Mouse (Mus musculus): ENCODE data around the gene AY761184. TPM values are rescaled to one million over a fixed set of nuclear protein-coding genes. Genes with fewer than 3 reads are reported as not detected.

The AY761184 gene
- polyA plus RNA-seq (2012; rRNA removed), result not detected in 2 replicates

GRCm38 (mm10) chr8:21703545-21703944 lies at the start of gene AY761184:
Gene AY761184 (minus strand): TSS chr8:21703645.

GRCm38 (mm10) chr8:21665497-21665896 lies 37.9 kb downstream of the AY761184 start, which contains the start of gene Defa34:
Gene Defa34 (plus strand): TSS chr8:21665797.

GRCm38 (mm10) chr8:21655480-21655879 lies 48.0 kb downstream of the AY761184 start, which contains the start of gene Defa17:
Gene Defa17 (plus strand): TSS chr8:21655780.

Other genes starting within 250 kb of the AY761184 start
- gene Gm7849, start 247.1 kb downstream of the AY761184 start, polyA plus RNA-seq (2012; rRNA removed), result not detected in 2 replicates
- gene Defa20, start 194.4 kb downstream of the AY761184 start, polyA plus RNA-seq (2012; rRNA removed), result not detected in 2 replicates
- gene Defa32, start 174.6 kb downstream of the AY761184 start, polyA plus RNA-seq (2012; rRNA removed), result not detected in 2 replicates
- gene Defa37, start 138.3 kb downstream of the AY761184 start, polyA plus RNA-seq (2012; rRNA removed), result not detected in 2 replicates
- gene Defa28, start 120.6 kb downstream of the AY761184 start, polyA plus RNA-seq (2012; rRNA removed), result not detected in 2 replicates
- gene Gm7861, start 109.1 kb downstream of the AY761184 start, polyA plus RNA-seq (2012; rRNA removed), result not detected in 2 replicates
- not detected in 2 replicates for gene Defa26, start 85.5 kb downstream of the AY761184 start, polyA plus RNA-seq (2012; rRNA removed)
- gene Defa17, start 47.9 kb downstream of the AY761184 start, polyA plus RNA-seq (2012; rRNA removed), result not detected in 2 replicates
- gene Defa34, start 37.8 kb downstream of the AY761184 start, polyA plus RNA-seq (2012; rRNA removed), result not detected in 2 replicates
- not detected in 2 replicates for gene Defa24, start 30.8 kb upstream of the AY761184 start, polyA plus RNA-seq (2012; rRNA removed)
- not detected in 2 replicates for gene Defb50, start 119.9 kb upstream of the AY761184 start, polyA plus RNA-seq (2012; rRNA removed)
- gene Defb2, start 136.3 kb upstream of the AY761184 start, polyA plus RNA-seq (2012; rRNA removed), result not detected in 2 replicates
- not detected in 2 replicates for gene Defb10, start 155.3 kb upstream of the AY761184 start, polyA plus RNA-seq (2012; rRNA removed)
- not detected in 2 replicates for gene Defb9, start 181.8 kb upstream of the AY761184 start, polyA plus RNA-seq (2012; rRNA removed)
- gene Defb11, start 202.8 kb upstream of the AY761184 start, polyA plus RNA-seq (2012; rRNA removed), result 5.7 and 12.0 TPM in 2 replicates
- gene Defb15, start 229.1 kb upstream of the AY761184 start, polyA plus RNA-seq (2012; rRNA removed), result not detected in 2 replicates
- gene Defb35, start 234.7 kb upstream of the AY761184 start, polyA plus RNA-seq (2012; rRNA removed), result not detected in 2 replicates
- not detected in 2 replicates for gene Defb13, start 243.1 kb upstream of the AY761184 start, polyA plus RNA-seq (2012; rRNA removed)